Mouse (Mus musculus): ENCODE data around the gene Nav2.

The Nav2 gene

GRCm38 (mm10) chr7:49553236-49553981 lies 644.9 kb downstream of the Nav2 start:
- DNase-seq (ENCODE audit: low spot score in 2 of 2): no peak

DNA sequence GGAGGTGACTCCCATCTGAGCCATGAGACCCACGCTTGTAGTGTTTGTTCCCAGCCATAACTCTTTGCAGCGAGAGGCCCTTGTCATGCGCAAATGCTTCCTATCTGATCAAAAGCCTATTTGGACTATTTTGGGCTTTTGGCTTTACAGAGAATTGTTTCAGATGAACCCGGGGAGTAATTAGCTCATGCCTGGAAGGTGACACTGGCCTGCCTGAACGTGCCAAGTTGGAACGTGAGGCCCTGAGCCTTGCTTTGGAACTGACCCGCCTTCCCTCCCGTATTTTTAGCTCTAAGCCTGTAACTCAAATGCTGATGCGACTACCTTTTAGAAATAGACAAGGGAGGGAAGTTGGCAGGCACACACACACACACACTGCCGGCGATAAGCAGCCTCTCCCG lies 649.7 kb downstream of the Nav2 start:
- no peak for DNase-seq (ENCODE audit: low spot score in 2 of 2)

- DNase-seq (ENCODE audit: low spot score in 2 of 2): no peak
Measured at GRCm38 (mm10) chr7:49558895-49559294, 650.4 kb downstream of the Nav2 start.

- no peak for DNase-seq (ENCODE audit: low spot score in 2 of 2)
Measured at GRCm38 (mm10) chr7:49560012-49560411, 651.5 kb downstream of the Nav2 start.

GRCm38 (mm10) chr7:49562404-49562803 lies 653.9 kb downstream of the Nav2 start:
- DNase-seq (ENCODE audit: low spot score in 2 of 2): no peak

DNA sequence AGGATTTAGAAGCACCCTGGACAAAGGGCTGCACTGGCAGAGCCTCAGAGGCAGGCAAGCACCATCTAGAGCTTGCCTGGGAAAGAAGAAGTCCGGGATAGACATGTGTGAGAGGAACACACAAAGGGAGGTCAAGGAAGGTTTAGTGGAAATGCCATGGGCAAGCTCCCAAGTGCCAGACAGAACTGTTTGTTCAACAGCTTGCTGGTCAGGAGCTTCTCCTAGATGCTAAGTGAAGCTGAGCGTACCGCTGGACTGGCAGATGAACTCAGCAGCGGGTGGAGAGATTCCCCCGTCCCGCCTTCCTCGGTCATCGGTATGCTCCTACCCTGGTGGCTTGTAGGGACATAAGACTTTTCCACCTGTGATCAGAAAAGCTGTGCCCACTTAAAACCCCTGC lies 654.3 kb downstream of the Nav2 start:
- no peak for DNase-seq (ENCODE audit: low spot score in 2 of 2)

DNA sequence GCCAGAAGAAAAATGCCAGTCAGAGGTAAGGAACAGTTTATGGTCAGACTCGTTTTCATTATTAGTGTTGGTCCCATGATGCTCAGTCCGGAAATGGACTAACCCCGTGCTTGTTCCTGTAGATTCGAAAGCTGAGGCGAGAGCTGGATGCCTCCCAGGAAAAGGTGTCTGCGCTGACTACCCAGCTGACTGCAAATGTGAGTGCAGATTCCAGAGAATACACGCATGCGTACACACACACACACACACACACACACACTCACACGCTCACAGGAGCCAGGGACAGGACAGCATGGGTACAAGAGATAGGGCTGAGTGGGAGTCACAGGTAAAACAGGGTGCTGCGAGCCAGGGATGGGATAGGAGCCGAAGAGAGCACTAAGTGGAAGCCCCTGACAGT lies 656.6 kb downstream of the Nav2 start:
- no peak for DNase-seq (ENCODE audit: low spot score in 2 of 2)

DNA sequence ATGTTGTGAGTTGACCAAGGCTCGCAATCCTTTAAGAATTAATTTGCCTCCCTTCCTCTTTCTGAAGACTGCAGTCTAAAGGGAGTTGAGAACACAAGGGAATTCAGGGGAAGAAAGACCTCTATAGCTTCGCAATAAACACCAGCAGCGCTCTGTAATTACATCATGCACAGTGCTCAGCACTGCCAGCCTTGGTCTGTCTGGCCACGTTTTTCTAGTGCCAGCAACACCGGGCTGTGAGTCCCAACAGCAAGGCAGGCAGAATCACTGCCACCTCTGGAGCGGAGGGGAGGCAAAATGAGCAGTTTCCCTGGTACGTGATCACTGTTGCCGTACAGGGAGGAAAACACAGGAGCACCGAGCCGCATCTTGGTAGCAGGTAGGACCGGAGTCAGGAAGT lies 657.3 kb downstream of the Nav2 start:
- DNase-seq (ENCODE audit: low spot score in 2 of 2): no peak

GRCm38 (mm10) chr7:49567346-49568034 lies 659.0 kb downstream of the Nav2 start:
- no peak for DNase-seq (ENCODE audit: low spot score in 2 of 2)

DNA sequence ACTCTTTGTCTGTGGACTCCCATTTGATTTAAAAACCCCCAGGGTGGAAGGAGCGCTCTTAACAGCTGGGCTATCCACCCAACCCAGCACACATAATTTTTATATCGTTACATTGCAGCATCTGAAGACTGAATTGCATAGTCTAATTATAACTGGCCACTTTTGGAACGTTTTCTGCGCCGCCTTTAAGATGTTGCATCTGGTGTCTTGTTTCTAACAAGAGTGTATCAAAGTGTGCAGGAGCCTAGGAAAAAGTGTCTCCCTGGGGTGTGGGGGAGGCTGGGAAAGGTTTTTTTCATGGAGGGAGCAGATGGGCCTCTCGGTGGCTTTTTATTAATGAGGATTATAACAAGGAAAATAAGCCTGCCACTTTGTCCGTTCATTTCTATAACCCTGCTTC lies 661.1 kb downstream of the Nav2 start:
- DNase-seq (ENCODE audit: low spot score in 2 of 2): peak; percentile 73 to 85

DNA sequence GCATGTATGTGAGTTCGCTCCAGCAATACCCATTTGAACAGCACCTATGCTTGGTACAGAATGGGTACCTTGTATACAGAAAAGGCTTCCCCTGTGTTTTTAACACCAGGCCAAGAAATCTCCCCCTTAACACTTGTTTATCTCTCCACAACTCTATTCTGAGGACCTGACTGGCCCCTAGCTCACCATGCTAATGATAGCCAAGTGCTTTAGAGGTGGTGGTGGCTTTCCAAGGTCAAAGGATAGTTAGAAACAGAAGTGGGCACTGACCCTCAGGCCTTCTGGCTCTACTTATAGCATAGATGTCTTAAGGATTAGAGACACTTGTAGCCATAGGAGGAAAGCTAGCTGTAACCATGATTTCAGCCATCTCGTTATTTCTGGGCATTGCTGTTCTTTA lies 663.1 kb downstream of the Nav2 start:
- DNase-seq (ENCODE audit: low spot score in 2 of 2): no peak

- DNase-seq (ENCODE audit: low spot score in 2 of 2): peak; percentile 49 to 67
Measured at GRCm38 (mm10) chr7:49575226-49575625, 666.7 kb downstream of the Nav2 start.

DNA sequence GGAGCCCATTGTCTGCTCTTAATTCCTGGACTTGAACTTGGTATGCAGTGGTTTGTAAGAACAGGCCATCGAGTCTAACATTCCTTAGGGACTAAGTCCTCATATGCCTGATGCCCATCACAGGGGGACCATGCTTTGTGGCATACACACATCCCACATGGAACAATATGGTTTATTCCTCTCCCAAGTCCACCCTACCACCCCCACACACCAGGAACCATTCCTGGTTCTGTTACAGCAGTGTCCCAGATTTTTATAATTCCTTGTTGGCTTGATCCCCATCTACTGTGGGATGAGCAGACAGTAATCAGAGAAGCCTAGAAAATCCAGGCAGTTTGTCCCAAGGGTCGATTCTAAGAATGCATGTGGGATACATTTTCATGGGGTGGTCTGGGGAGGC lies 668.6 kb downstream of the Nav2 start:
- DNase-seq (ENCODE audit: low spot score in 2 of 2): no peak

DNA sequence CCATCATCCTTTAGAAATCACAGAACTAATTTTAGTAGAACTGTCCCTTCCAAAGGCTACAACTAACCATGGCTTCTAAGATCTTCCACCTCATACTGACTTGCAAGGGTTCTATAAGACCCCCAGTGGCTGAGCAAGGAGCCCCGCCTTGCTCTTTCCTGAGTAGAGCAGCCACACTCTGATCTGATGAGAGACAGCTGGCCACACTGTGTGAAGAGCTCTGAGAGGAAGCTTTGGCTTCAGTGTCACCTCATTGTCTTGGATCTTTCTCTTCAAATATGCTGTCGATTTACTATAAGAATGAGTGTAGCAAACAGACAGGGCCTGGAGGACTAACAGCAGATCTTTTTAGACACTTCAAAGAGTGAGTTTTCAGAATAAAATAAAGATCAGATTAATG lies 673.4 kb downstream of the Nav2 start:
- DNase-seq (ENCODE audit: low spot score in 2 of 2): no peak

DNA sequence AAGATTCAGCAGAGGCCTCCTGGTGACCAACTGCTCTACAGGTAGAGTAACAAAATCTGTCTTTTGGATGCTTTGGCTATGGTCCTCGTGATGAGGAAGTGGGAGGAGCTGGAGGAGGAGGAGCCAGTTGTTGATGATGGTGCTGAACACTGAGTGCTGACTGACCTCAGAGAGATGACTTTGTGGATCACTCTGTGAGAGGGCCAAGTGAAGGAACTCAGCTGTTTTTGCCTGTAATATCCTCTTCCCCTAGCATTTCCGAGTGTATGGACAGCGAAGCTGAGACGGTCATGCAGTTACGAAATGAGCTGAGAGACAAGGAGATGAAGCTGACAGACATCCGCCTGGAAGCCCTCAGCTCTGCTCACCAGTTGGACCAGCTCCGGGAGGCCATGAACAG lies 674.0 kb downstream of the Nav2 start:
- no peak for DNase-seq (ENCODE audit: low spot score in 2 of 2)

DNA sequence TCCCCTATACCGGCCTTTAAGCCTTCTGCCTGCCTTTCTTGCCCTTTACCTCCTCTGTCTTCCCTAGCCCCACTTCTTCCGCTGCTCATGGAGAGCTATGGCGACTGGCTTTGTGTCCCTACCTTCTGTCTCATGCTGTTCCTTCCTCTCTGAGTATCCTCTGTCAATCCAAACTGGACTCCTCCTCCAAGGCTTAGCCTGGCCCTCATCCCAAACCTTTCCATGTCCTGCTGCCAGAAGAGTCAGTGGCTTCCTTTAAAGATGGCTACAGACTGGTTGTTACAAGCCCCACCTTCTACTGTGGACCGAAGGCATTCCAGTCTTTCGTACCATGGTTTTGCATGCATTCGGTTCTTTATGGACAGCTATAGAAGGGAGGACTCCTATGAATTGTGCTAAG lies 674.7 kb downstream of the Nav2 start:
- DNase-seq (ENCODE audit: low spot score in 2 of 2): no peak

DNA sequence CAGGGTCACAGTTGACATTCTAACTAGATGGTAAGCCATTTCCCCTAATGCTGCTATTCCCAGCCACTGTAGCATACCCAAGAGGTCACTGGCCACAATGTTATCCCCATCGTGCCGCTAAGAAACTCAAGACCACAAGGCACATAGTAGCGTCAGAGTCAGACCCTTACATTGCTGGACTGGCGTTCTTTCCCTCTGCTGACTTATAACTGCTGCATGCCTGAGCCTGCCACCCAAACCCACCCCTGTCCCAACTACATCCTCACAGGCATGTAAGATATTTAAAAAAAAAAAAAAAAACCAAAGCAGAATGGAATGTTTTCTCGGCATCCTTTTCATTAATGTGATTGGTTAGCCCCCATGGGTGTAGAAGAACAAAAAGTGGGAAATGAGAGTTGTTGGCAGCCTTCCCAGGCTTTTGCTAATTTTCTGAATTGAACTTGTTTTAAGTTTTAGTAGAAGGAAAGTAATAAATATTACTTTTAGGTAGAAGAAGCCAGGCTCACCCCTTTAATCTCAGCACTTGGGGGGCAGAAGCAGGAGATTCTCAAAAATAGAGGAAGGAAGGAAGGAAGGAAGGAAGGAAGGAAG lies 678.1 kb downstream of the Nav2 start:
- DNase-seq (ENCODE audit: low spot score in 2 of 2): no peak

- DNase-seq (ENCODE audit: low spot score in 2 of 2): no peak
Measured at GRCm38 (mm10) chr7:49589635-49590034, 681.1 kb downstream of the Nav2 start.

DNA sequence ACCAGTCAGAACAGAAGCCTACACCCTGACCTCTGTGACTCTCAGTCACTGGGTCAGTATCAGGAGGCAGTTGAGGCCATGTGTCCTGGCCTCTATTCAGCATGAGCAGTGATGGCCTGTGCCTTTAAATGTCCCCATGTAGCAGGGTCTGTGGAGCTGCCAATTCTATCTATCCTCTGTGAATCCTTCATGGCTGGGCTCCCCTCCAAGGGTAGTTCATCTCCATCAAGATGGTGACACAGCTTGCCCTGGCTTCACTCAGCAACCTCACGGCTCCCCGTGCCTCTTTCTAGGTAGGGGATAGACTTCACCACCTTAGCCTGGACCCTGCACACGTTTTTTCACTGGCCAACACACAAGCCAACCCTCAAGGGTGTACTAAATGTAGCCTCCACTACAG lies 689.3 kb downstream of the Nav2 start:
- no peak for DNase-seq (ENCODE audit: low spot score in 2 of 2)

GRCm38 (mm10) chr7:49598225-49598624 lies 689.7 kb downstream of the Nav2 start:
- no peak for DNase-seq (ENCODE audit: low spot score in 2 of 2)

GRCm38 (mm10) chr7:49599950-49600349 lies 691.4 kb downstream of the Nav2 start:
- DNase-seq (ENCODE audit: low spot score in 2 of 2): no peak

- peak; percentile 85 to 87 for DNase-seq (ENCODE audit: low spot score in 2 of 2)
Measured at GRCm38 (mm10) chr7:49601191-49601975, 692.9 kb downstream of the Nav2 start.

All from right cerebral cortex, postnatal 36 days (tissue).